Mouse (Mus musculus) hindbrain, embryonic 11.5 days (tissue): ENCODE measurements around the gene Olfr78. TPM values are rescaled to one million over a fixed set of nuclear protein-coding genes. Genes with fewer than 3 reads are reported as not detected.

ENCODE experiments used
- ATAC-seq: fragments of 200-750 bp; cut with Nextera tagmentation; 2 replicates; pipeline ENCODE4 v1.8.0; 2017; ENCODE audit warnings: mild to moderate bottlenecking, moderate TSS enrichment, moderate library complexity; ENCODE audit not compliant: low FRiP score
- DNase-seq: peaks from one replicate; pipeline ENCODE4 v3.0.0-alpha.2; 2015; ENCODE audit warnings: low spot score
- H3K27ac ChIP-seq: fragments of 300-500 bp; sonication (generic); 2 replicates; pipeline ENCODE4 v1.5.1; 2014; ENCODE audit warnings: mild to moderate bottlenecking, low read depth, low read length
- H3K27me3 ChIP-seq: fragments of 300-500 bp; sonication (generic); 2 replicates; pipeline ENCODE4 v1.6.1; 2014; ENCODE audit warnings: mild to moderate bottlenecking, low read length, moderate library complexity, mixed read lengths; ENCODE audit not compliant: control insufficient read depth, insufficient read depth
- H3K36me3 ChIP-seq: fragments of 300-500 bp; sonication (generic); 2 replicates; pipeline ENCODE4 v1.6.1; 2014; ENCODE audit warnings: mild to moderate bottlenecking, low read length, moderate library complexity, mixed read lengths; ENCODE audit not compliant: control insufficient read depth, insufficient read depth
- H3K4me1 ChIP-seq: fragments of 300-500 bp; sonication (generic); replicated peaks from 2 replicates; pipeline ENCODE4 v1.6.1; 2014; ENCODE audit warnings: low read length, mixed read lengths; ENCODE audit not compliant: control insufficient read depth, insufficient read depth
- H3K4me2 ChIP-seq: fragments of 300-500 bp; sonication (generic); replicated peaks from 2 replicates; pipeline ENCODE4 v1.6.1; 2014; ENCODE audit warnings: mild to moderate bottlenecking, low read depth, low read length
- H3K4me3 ChIP-seq: fragments of 300-500 bp; sonication (generic); 2 replicates; pipeline ENCODE4 v1.5.1; 2014; ENCODE audit warnings: low read depth, low read length
- H3K9ac ChIP-seq: fragments of 300-500 bp; sonication (generic); 2 replicates; pipeline ENCODE4 v1.6.1; 2014; ENCODE audit warnings: low read depth, low read length
- H3K9me3 ChIP-seq: fragments of 300-500 bp; sonication (generic); 2 replicates; pipeline ENCODE4 v1.6.1; 2016; ENCODE audit warnings: low read length; ENCODE audit not compliant: control insufficient read depth
- WGBS: fragments of 180-500 bp; shearing (Covaris S2); extraction: QIAGEN DNeasy Blood & Tissue Kit; methylation state at CpG from one replicate; pipeline ENCODE4 v1.1.7; 2014; 5-methylcytosine and 5-hydroxymethylcytosine counted together
- polyA plus RNA-seq: library from polyadenylated mRNA; unstranded; fragments of >200 nt; fragmentation: Nextera tagmentation; extraction: Ambion mirVana; gene quantifications from 2 replicates; pipeline ENCODE4 v1.2.1, GENCODE M21; 2014

The Olfr78 gene
- 0.14 TPM in 1 of 2 replicates, not detected in the other for polyA plus RNA-seq

DNA sequence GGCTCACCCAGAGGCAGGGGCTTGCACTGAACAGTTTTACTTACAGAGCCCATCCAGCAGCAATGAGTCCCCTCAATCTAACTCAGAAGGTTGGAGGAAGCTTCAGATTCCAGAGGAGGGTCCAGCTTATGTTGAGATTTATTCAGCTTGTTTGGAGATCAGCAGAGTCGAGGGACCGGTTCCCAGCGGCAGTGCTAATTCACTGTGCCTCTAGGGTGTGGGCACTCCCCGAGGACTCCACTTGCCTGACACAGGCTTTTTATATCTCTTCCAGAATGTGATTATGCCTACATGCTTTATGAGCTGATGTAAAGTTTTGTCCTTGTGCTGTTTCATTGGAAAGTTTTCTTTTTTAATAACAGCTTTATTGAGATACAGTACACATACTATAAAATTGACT is at the start of gene Olfr78, which contains the start of gene Olfr560:
TSS of gene Olfr78 (minus strand) at position 206 of the 400 bp plus-strand sequence.
TSS of gene Olfr560 (minus strand) at position 101 of the 400 bp plus-strand sequence.
- H3K27ac ChIP-seq: no peak within 1 kb of the TSS
- no peaks in the 10 kb centered on the region for H3K27me3 ChIP-seq
- no peak for DNase-seq
- no peaks in the 10 kb centered on the region for H3K36me3 ChIP-seq
- H3K9ac ChIP-seq: no peak within 1 kb of the TSS
- WGBS: 87% methylated on average over 4 of the region's 4 CpGs
- H3K9me3 ChIP-seq: no peaks in the 10 kb centered on the region
- H3K4me1 ChIP-seq: no peaks in the 10 kb centered on the region
- no peak within 1 kb of the TSS for H3K4me3 ChIP-seq
- no peak within 1 kb of the TSS for H3K4me2 ChIP-seq
- ATAC-seq: no peak

DNA sequence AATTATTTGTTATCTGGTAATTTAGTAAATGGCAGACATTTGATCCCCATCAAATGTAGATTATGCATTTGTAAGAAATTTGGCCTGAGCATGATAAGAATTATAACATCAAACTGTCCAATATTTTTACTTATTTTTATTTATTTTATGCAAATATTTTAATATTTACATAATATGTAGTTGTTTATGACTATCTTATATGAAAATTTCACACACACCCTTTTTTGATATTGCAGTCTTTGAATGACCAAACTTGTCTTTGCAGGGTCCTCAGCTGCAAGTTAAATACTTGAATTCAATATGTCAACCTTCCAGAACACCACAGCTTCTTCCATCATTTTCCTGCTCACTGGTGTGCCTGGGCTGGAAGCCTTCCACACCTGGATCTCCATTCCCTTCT is 43.9 kb upstream of the Olfr78 start, which contains the start of gene Olfr564:
TSS of gene Olfr564 (plus strand) at position 301 of the 400 bp plus-strand sequence.
- DNase-seq: no peak
- Histone ChIP-seq H3K4me2 (no peak within 1 kb of the TSS), H3K4me3 (no peak within 1 kb of the TSS), H3K9ac (no peak within 1 kb of the TSS), H3K27ac (no peak within 1 kb of the TSS), H3K27me3 (no peaks in the 10 kb centered on the region), H3K36me3 (no peaks in the 10 kb centered on the region), H3K9me3 (no peaks in the 10 kb centered on the region), H3K4me1 (no peaks in the 10 kb centered on the region)
- ATAC-seq: no peak

DNA sequence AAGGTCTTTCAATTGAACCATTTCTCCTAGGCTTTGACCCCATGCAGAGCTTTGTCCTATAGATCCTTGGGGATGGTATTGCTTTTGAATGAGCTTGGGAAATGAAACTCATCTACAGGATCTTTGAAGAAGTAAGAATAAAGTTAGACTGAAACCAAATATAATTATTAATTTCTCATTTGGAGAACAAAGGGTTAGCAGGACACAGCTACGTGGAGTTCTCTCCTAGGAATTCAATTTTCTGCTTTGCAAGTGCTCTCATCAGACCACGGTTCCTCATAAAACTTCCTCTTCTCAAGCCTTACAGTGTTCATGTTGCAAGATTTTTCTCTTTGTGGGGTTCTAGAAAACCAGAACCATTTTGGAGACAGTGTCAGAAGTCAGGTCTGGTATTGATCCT is 11.7 kb upstream of the Olfr78 start, which contains the start of gene Olfr561:
TSS of gene Olfr561 (plus strand) at position 301 of the 400 bp plus-strand sequence.
- WGBS: 80% methylated on average over 2 of the region's 2 CpGs
- DNase-seq (no peak), ATAC-seq (no peak)
- no peak within 1 kb of the TSS for H3K4me2 ChIP-seq
- no peaks in the 10 kb centered on the region for H3K36me3 ChIP-seq
- no peaks in the 10 kb centered on the region for H3K27me3 ChIP-seq
- no peaks in the 10 kb centered on the region for H3K4me1 ChIP-seq
- no peaks in the 10 kb centered on the region for H3K9me3 ChIP-seq
- H3K4me3 ChIP-seq: no peak within 1 kb of the TSS
- no peak within 1 kb of the TSS for H3K27ac ChIP-seq
- H3K9ac ChIP-seq: no peak within 1 kb of the TSS

DNA sequence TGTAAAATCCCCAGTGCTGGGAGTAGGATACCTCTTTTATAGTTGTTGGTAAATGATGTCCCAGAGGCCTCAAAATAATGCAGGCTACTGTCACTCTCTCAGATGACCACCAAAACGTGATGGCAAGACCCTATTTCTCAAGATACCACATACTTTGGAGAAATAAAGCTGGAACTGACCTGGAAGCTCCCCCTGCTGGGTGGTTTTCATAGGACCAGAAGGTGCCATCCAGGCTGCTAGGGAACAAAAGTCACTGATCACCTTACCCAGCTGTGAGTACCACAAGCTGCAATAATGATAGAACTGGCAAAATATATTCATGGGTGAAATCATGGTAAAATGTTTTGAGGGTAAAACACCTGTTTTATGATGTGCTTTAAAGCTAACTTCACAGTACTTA is 7.2 kb downstream of the Olfr78 start:
- no peaks in the 10 kb centered on the region for H3K4me1 ChIP-seq
- H3K4me2 ChIP-seq: no peak overlapping the region
- no peak overlapping the region for H3K9ac ChIP-seq
- no peak overlapping the region for H3K27ac ChIP-seq
- WGBS: 22% methylated on average over 1 of the region's 1 CpGs
- H3K36me3 ChIP-seq: no peaks in the 10 kb centered on the region
- no peak overlapping the region for H3K4me3 ChIP-seq
- ATAC-seq (no peak), DNase-seq (no peak)
- no peaks in the 10 kb centered on the region for H3K27me3 ChIP-seq
- H3K9me3 ChIP-seq: no peaks in the 10 kb centered on the region

DNA sequence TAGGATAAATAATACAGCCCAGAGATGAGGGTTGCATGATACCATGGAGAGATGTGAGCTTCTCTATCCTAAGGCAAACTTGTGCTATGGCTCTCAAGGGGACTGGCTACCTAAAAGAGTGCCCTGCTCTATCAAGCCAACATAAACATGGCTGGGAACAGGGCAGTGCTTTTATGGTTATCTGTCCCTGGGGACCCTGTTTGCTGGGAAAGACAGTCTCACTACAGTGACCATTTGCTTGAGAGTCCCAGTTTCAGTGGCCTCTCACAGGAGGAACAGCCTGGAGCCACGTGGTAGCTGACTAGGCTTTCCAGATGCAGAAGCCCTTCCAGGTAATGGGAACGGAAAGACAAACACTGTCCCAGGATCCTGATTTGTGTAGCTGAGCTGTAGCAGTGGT is 21.6 kb downstream of the Olfr78 start:
- Histone ChIP-seq H3K27me3 (no peaks in the 10 kb centered on the region), H3K4me1 (no peaks in the 10 kb centered on the region), H3K4me3 (no peak overlapping the region), H3K36me3 (no peaks in the 10 kb centered on the region), H3K4me2 (no peak overlapping the region), H3K9ac (no peak overlapping the region), H3K9me3 (no peaks in the 10 kb centered on the region), H3K27ac (no peak overlapping the region)
- DNase-seq: no peak
- no peak for ATAC-seq
- 48% methylated on average over 2 of the region's 2 CpGs for WGBS

DNA sequence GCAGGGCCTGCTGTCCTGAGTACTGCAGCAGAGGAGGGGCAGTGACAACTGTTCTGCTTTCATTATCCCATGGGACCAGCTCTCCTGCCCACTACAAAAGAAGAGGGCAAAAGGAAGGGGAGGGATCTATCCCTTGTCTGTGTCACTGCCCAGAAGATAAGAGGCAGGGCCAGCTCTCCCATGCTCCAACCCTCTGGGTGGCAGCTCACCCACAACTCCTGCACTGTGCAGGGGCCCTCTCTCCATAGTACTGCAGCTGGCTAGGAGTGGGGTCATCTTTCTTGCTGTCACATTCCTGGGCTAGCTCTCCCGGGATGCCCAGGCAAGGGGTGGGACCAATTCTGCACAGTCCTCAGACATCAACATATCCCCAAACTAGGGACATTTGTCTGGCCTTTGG is 25.5 kb downstream of the Olfr78 start:
- H3K9ac ChIP-seq: no peak overlapping the region
- ATAC-seq: no peak
- no peak overlapping the region for H3K4me3 ChIP-seq
- no peaks in the 10 kb centered on the region for H3K27me3 ChIP-seq
- no peak for DNase-seq
- H3K4me1 ChIP-seq: no peaks in the 10 kb centered on the region
- no peak overlapping the region for H3K4me2 ChIP-seq
- H3K36me3 ChIP-seq: no peaks in the 10 kb centered on the region
- H3K9me3 ChIP-seq: no peaks in the 10 kb centered on the region
- no peak overlapping the region for H3K27ac ChIP-seq
- WGBS: 50% methylated on average over 1 of the region's 1 CpGs

DNA sequence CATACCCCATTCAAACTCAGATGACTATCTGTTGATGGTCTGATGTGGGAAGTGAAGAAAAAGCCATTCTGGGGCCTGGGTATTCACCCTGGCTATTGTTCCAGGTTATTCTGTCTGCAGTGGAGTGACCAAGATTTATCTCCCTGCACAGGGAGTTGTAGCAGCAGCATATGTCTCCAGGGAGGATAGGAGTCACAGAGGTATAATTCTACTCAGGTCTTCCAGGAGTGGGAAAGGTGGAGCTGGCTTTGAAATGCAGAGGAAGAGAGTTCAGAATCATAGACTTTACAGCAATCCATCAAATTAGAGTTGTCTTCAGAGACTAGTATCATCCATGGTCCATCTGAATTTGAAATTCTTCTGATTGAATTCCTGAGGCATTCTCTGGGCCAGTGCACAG is 31.9 kb downstream of the Olfr78 start, which contains the start of gene Olfr559:
TSS of gene Olfr559 (minus strand) at position 101 of the 400 bp plus-strand sequence.
- ATAC-seq: no peak
- Histone ChIP-seq H3K9ac (no peak within 1 kb of the TSS), H3K4me3 (no peak within 1 kb of the TSS), H3K4me2 (no peak within 1 kb of the TSS), H3K27ac (no peak within 1 kb of the TSS), H3K4me1 (no peaks in the 10 kb centered on the region), H3K36me3 (no peaks in the 10 kb centered on the region), H3K27me3 (no peaks in the 10 kb centered on the region), H3K9me3 (no peaks in the 10 kb centered on the region)
- DNase-seq: no peak

DNA sequence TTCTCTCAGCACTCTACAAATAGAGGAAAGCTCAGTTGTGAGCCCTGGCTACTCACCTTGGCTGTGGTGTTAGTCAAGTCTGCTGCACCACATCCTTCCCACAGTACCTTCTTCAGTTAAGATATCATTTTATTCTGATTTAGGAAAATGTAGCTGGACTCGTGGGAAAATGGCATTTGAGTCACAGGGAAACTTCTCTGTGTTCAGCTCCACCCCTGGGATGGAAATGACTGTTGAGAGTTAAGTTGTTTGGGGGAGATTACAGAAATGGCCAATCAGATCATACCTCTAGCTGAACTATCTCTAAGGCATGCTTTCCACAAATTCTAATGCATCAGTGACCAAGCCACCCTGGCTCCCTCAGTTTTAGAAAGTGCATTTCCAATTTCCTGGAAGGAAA is 40.3 kb downstream of the Olfr78 start, which contains the start of gene Olfr33:
TSS of gene Olfr33 (minus strand) at position 101 of the 400 bp plus-strand sequence.
- H3K4me1 ChIP-seq: no peaks in the 10 kb centered on the region
- H3K9ac ChIP-seq: no peak within 1 kb of the TSS
- H3K36me3 ChIP-seq: no peaks in the 10 kb centered on the region
- no peak for ATAC-seq
- H3K27me3 ChIP-seq: no peaks in the 10 kb centered on the region
- H3K27ac ChIP-seq: no peak within 1 kb of the TSS
- WGBS: 48% methylated on average over 1 of the region's 1 CpGs
- H3K4me2 ChIP-seq: no peak within 1 kb of the TSS
- DNase-seq: no peak
- H3K4me3 ChIP-seq: no peak within 1 kb of the TSS
- no peaks in the 10 kb centered on the region for H3K9me3 ChIP-seq

DNA sequence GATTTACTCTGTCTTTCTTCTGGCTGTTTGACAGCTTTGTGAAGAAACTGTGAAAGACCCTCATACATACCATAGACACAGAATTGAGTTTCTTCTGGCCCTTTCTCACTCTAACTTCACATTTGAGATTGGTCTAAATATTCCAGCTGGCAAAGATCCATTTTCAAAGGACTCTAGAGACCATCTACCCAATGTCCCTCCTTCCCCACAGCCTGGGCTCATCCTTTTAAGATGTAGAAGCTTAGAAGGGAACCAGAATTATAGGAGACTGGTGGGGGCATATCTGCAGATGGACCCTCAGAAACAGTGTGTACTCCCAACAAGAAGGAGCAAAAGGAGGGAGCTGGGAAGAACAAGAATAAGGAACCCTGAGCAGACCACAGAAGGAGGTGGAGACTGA is 57.4 kb downstream of the Olfr78 start, which contains the start of gene Olfr558:
TSS of gene Olfr558 (plus strand) at position 301 of the 400 bp plus-strand sequence.
- ATAC-seq: no peak
- H3K27me3 ChIP-seq: no peaks in the 10 kb centered on the region
- H3K36me3 ChIP-seq: no peaks in the 10 kb centered on the region

More for the DNA sequence above, 57.4 kb downstream of the Olfr78 start, which contains the start of gene Olfr558:
- no peak within 1 kb of the TSS for H3K27ac ChIP-seq
- H3K4me1 ChIP-seq: no peaks in the 10 kb centered on the region
- H3K4me2 ChIP-seq: no peak within 1 kb of the TSS
- DNase-seq: no peak
- H3K4me3 ChIP-seq: no peak within 1 kb of the TSS
- no peaks in the 10 kb centered on the region for H3K9me3 ChIP-seq
- H3K9ac ChIP-seq: no peak within 1 kb of the TSS
